Mouse (Mus musculus) heart, embryonic 11.5 days (tissue): Measurements from ENCODE around the gene Olfr1428. TPM values are rescaled to one million over a fixed set of nuclear protein-coding genes. Genes with fewer than 3 reads are reported as not detected.

Experiments
- ATAC-seq: fragments of 200-750 bp; cut with Nextera tagmentation; replicated peaks from 2 replicates; pipeline ENCODE4 v1.8.0; 2017; ENCODE audit warnings: moderate library complexity; ENCODE audit not compliant: insufficient number of reproducible peaks, low FRiP score, low TSS enrichment
- H3K27ac ChIP-seq: fragments of 300-500 bp; sonication (generic); 2 replicates; pipeline ENCODE4 v1.5.1; 2014; ENCODE audit warnings: mild to moderate bottlenecking, low read depth, low read length
- H3K27me3 ChIP-seq: fragments of 300-500 bp; sonication (generic); 2 replicates; pipeline ENCODE4 v1.6.1; 2014; ENCODE audit warnings: mild to moderate bottlenecking, low read length, mixed read lengths; ENCODE audit not compliant: control insufficient read depth, insufficient read depth
- H3K36me3 ChIP-seq: fragments of 300-500 bp; sonication (generic); 2 replicates; pipeline ENCODE4 v1.6.1; 2014; ENCODE audit warnings: mild to moderate bottlenecking, low read length, moderate library complexity, mixed read lengths; ENCODE audit not compliant: control insufficient read depth, insufficient read depth
- H3K4me1 ChIP-seq: fragments of 300-500 bp; sonication (generic); 2 replicates; pipeline ENCODE4 v1.6.1; 2014; ENCODE audit warnings: low read length; ENCODE audit not compliant: control insufficient read depth, insufficient read depth
- H3K4me2 ChIP-seq: fragments of 300-500 bp; sonication (generic); 2 replicates; pipeline ENCODE4 v1.6.1; 2014; ENCODE audit warnings: mild to moderate bottlenecking, moderate library complexity
- H3K4me3 ChIP-seq: fragments of 300-500 bp; sonication (generic); 2 replicates; pipeline ENCODE4 v1.5.1; 2014; ENCODE audit warnings: low read depth, low read length
- H3K9ac ChIP-seq: fragments of 300-500 bp; sonication (generic); 2 replicates; pipeline ENCODE4 v1.6.1; 2014; ENCODE audit warnings: mild to moderate bottlenecking, low read depth, low read length, moderate library complexity
- H3K9me3 ChIP-seq: fragments of 300-500 bp; sonication (generic); replicated peaks from 2 replicates; pipeline ENCODE4 v1.6.1; 2016; ENCODE audit warnings: low read length; ENCODE audit not compliant: control insufficient read depth
- WGBS: fragments of 180-500 bp; shearing (Covaris S2); extraction: QIAGEN DNeasy Blood & Tissue Kit; methylation state at CpG from one replicate; pipeline ENCODE4 v1.1.7; 2014; ENCODE audit not compliant: insufficient replicate concordance; 5-methylcytosine and 5-hydroxymethylcytosine counted together
- polyA plus RNA-seq: library from polyadenylated mRNA; unstranded; fragments of >200 nt; fragmentation: Nextera tagmentation; extraction: Ambion mirVana; gene quantifications from 2 replicates; pipeline ENCODE4 v1.2.1, GENCODE M21; 2014

Olfr1428 gene
- polyA plus RNA-seq, result not detected in 2 replicates

DNA sequence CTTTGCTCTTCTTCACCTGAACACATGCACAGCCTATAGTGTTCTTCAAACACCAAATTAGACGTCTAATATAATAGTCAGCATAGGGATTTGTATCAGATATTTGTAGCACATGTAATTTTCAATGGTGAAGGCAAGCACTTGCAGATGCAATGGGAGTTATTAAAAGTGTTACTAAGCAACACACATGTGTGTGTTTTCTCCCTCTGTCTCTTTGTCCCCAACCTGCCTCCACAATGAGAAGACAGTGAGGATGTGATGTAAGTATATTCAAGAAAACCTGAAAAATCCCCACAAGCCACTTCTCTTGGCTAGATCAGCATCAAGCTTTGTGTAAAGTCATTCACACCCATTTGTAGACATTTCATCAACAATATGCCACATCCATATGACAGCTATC, at the start of gene Olfr1428:
Gene Olfr1428, minus strand, starts transcription at position 101 of the 400 bp plus-strand sequence.
- H3K4me2 ChIP-seq, result no peak within 1 kb of the TSS
- 45% methylated on average over 1 of the region's 1 CpGs for WGBS
- no peak within 1 kb of the TSS for H3K27ac ChIP-seq
- ATAC-seq, result no peak
- no peak within 1 kb of the TSS for H3K9ac ChIP-seq
- H3K36me3 ChIP-seq, result no peaks in the 10 kb centered on the region
- H3K9me3 ChIP-seq, result no peaks in the 10 kb centered on the region
- no peak within 1 kb of the TSS for H3K4me3 ChIP-seq
- H3K4me1 ChIP-seq, result no peaks in the 10 kb centered on the region
- H3K27me3 ChIP-seq, result no peaks in the 10 kb centered on the region

DNA sequence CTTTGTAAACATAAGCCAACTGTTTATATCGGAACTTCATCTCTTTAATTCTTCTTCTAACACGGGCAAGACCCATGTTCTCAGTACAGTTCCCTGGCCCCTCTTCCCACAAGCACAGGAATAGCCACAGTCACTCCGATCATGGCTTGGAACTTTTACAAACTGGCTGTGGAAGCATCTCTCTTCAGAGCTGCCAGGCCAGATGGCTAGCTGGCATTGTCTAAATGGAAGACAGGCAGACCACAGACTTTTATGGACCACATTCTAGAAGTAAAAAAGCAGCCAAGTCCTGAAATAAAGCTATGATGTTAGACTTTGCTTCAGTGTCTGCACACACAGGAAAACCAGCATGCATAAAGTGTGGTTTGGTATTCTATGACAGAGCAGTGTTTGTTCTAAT, 29.8 kb upstream of the Olfr1428 start:
- H3K9me3 ChIP-seq, result no peaks in the 10 kb centered on the region
- H3K27ac ChIP-seq, result no peak overlapping the region
- H3K9ac ChIP-seq, result no peak overlapping the region
- no peaks in the 10 kb centered on the region for H3K36me3 ChIP-seq
- no peak overlapping the region for H3K4me3 ChIP-seq
- ATAC-seq, result no peak
- no peaks in the 10 kb centered on the region for H3K27me3 ChIP-seq
- no peak overlapping the region for H3K4me2 ChIP-seq
- H3K4me1 ChIP-seq, result no peaks in the 10 kb centered on the region
- 82% methylated on average over 3 of the region's 3 CpGs for WGBS

- H3K9me3 ChIP-seq, result no peaks in the 10 kb centered on the region
- 67% methylated on average over 1 of the region's 1 CpGs for WGBS
- no peak overlapping the region for H3K27ac ChIP-seq
- no peak overlapping the region for H3K9ac ChIP-seq
- no peak overlapping the region for H3K4me2 ChIP-seq
- H3K36me3 ChIP-seq, result no peaks in the 10 kb centered on the region
- H3K4me3 ChIP-seq, result no peak overlapping the region
- H3K27me3 ChIP-seq, result no peaks in the 10 kb centered on the region
- no peak for ATAC-seq
- no peaks in the 10 kb centered on the region for H3K4me1 ChIP-seq
Observed at GRCm38 (mm10) chr19:12143356-12143755, 27.7 kb upstream of the Olfr1428 start.

GRCm38 (mm10) chr19:12134289-12134688, 18.6 kb upstream of the Olfr1428 start:
- WGBS, result 34% methylated on average over 2 of the region's 2 CpGs
- no peak for ATAC-seq
- Histone ChIP-seq H3K27ac (no peak overlapping the region), H3K9me3 (no peaks in the 10 kb centered on the region), H3K4me3 (no peak overlapping the region), H3K36me3 (no peaks in the 10 kb centered on the region), H3K9ac (no peak overlapping the region), H3K27me3 (no peaks in the 10 kb centered on the region), H3K4me2 (no peak overlapping the region), H3K4me1 (no peaks in the 10 kb centered on the region)

DNA sequence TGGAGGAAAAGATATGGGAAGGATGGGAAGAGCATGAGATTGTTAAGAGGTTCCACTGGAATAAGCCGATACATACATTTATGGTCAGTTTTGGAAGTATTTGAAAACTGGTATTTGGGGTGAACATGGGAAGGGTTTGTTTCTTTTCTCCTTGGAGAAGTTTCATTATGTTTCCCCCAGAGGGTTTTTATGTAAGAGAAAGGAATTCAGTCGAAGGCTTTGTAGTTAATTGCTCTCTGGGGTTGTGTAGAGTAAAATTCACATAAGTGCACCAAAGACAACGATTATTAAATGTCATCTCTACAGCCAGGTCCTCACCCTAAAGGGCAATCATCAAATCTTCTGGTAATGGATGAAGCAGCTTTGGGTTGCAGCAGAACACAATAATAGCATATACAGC, 7.4 kb upstream of the Olfr1428 start, which contains the start of gene Olfr76:
Gene Olfr76, minus strand, starts transcription at position 101 of the 400 bp plus-strand sequence.
- Histone ChIP-seq H3K4me3 (no peak within 1 kb of the TSS), H3K9me3 (no peaks in the 10 kb centered on the region), H3K9ac (no peak within 1 kb of the TSS), H3K36me3 (no peaks in the 10 kb centered on the region), H3K27ac (no peak within 1 kb of the TSS), H3K4me1 (no peaks in the 10 kb centered on the region), H3K4me2 (no peak within 1 kb of the TSS), H3K27me3 (no peaks in the 10 kb centered on the region)
- no peak for ATAC-seq
- 62% methylated on average over 3 of the region's 3 CpGs for WGBS

- 88% methylated on average over 3 of the region's 3 CpGs for WGBS
- no peaks in the 10 kb centered on the region for H3K36me3 ChIP-seq
- no peak overlapping the region for H3K4me3 ChIP-seq
- no peak overlapping the region for H3K27ac ChIP-seq
- H3K9me3 ChIP-seq, result no peaks in the 10 kb centered on the region
- no peaks in the 10 kb centered on the region for H3K4me1 ChIP-seq
- no peak overlapping the region for H3K9ac ChIP-seq
- no peak for ATAC-seq
- no peak overlapping the region for H3K4me2 ChIP-seq
- H3K27me3 ChIP-seq, result no peaks in the 10 kb centered on the region
Observed at GRCm38 (mm10) chr19:12116464-12116863, 767 bp upstream of the Olfr1428 start.

DNA sequence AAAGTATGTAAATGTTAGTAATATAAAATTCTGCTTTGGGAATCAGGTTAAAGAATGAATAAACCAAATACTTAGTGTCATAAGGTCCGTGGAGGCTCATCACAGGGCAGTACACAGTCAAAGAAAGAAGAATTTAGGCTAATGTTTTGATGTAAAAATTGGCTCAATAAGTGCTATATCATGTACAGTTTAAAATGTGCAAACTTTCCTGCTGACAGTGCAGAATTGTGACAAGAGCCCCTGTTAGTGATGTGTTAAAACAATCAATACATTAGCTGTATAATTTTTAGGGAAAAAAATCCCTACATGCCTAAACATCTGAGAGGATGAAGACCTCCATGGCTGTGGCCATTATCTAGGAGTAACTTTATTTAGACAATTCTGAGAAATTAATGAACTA, 1.9 kb downstream of the Olfr1428 start:
- H3K4me2 ChIP-seq, result no peak overlapping the region
- H3K27ac ChIP-seq, result no peak overlapping the region
- H3K36me3 ChIP-seq, result no peaks in the 10 kb centered on the region
- H3K4me3 ChIP-seq, result no peak overlapping the region
- no peaks in the 10 kb centered on the region for H3K4me1 ChIP-seq
- no peaks in the 10 kb centered on the region for H3K9me3 ChIP-seq
- H3K27me3 ChIP-seq, result no peaks in the 10 kb centered on the region
- H3K9ac ChIP-seq, result no peak overlapping the region
- 49% methylated on average over 1 of the region's 1 CpGs for WGBS
- no peak for ATAC-seq

GRCm38 (mm10) chr19:12104541-12104940, 11.2 kb downstream of the Olfr1428 start:
- Histone ChIP-seq H3K4me1 (no peaks in the 10 kb centered on the region), H3K4me2 (no peak overlapping the region), H3K27me3 (no peaks in the 10 kb centered on the region), H3K4me3 (no peak overlapping the region), H3K36me3 (no peaks in the 10 kb centered on the region), H3K9ac (no peak overlapping the region), H3K9me3 (no peaks in the 10 kb centered on the region), H3K27ac (no peak overlapping the region)
- WGBS, result 52% methylated on average over 1 of the region's 1 CpGs
- no peak for ATAC-seq

- no peak within 1 kb of the TSS for H3K4me3 ChIP-seq
- no peak within 1 kb of the TSS for H3K9ac ChIP-seq
- no peak within 1 kb of the TSS for H3K27ac ChIP-seq
- H3K4me2 ChIP-seq, result no peak within 1 kb of the TSS
- no peaks in the 10 kb centered on the region for H3K9me3 ChIP-seq
- WGBS, result 87% methylated on average over 2 of the region's 2 CpGs
- H3K4me1 ChIP-seq, result no peaks in the 10 kb centered on the region
- no peaks in the 10 kb centered on the region for H3K27me3 ChIP-seq
- no peaks in the 10 kb centered on the region for H3K36me3 ChIP-seq
- no peak for ATAC-seq
Observed at GRCm38 (mm10) chr19:12103234-12103633, 12.5 kb downstream of the Olfr1428 start, which contains the start of gene Olfr1427. Gene Olfr1427 (minus strand): TSS chr19:12103334.
